Mouse (Mus musculus): ENCODE data around the gene Pgghg. TPM values are rescaled to one million over a fixed set of nuclear protein-coding genes. Genes with fewer than 3 reads are reported as not detected.
"Not testable (repeated sequence)": the region's sequence is repeated elsewhere in the genome, so short reads cannot be mapped to it uniquely, and the experiment has no call there.

Gene Pgghg
- polyA plus RNA-seq, 1 experiment: 11.6 TPM

DNA sequence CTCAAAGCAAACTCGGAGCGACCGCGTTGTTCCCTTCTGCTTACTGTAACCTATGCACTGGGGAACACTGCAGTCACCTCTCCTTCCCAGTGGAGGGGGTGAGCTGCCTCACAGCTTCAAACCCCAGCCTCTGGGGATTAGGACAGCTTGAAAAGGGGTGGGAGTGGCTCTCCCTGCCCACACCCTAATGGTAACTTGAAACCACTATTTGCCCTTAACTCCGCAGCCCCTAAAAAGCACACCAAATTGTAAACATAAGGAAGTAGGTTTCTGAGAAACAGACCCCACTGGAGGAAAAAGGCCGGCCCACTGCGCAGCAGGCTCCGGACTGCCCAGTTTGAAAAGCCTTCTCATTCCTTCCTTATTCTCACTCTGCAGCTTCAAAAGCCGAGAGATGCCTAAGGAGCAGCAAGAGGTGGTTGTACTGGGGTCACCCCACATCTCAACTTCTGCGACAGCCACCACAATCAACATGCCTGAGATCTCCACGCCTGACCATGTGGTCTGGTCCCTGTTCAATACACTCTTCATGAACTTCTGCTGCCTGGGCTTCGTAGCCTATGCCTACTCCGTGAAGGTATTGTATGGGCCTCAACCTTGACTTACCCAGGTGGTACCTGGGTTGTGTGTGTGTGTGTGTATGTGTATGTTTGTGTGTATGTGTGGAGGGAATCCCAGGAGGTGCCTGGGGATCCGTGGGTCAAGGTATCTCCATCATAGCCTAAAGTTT is 26.8 kb downstream of the Pgghg start:
- TF ChIP-seq TCF12 (IDR thresholded peaks at IDR 0.05; ENCODE audit: insufficient read depth, poor library complexity, severe bottlenecking) (no peak), MYOD1 (IDR thresholded peaks at IDR 0.05; ENCODE audit: control insufficient read depth in 1 of 3, insufficient read length in 2 of 3, low read depth in 2 of 3) (no peak), CEBPB (IDR thresholded peaks at IDR 0.05; ENCODE audit: insufficient read depth, poor library complexity, severe bottlenecking) (no peak), TCF3 (IDR thresholded peaks at IDR 0.05; ENCODE audit: insufficient read length, low read depth) (no peak), MAX (IDR thresholded peaks at IDR 0.05; ENCODE audit: low read depth) (no peak), E2F4 (IDR thresholded peaks at IDR 0.05; ENCODE audit: insufficient read depth) (no peak), POLR2AphosphoS2 (IDR thresholded peaks at IDR 0.05; ENCODE audit: insufficient read length, low read depth) (no peak), REST (IDR thresholded peaks at IDR 0.05; ENCODE audit: insufficient read depth, insufficient read length) (no peak), SRF (IDR thresholded peaks at IDR 0.05; ENCODE audit: control insufficient read depth, insufficient read length, low read depth) (no peak)
- Histone ChIP-seq H3K79me2 (ENCODE audit: control insufficient read depth, insufficient read depth) (no peaks in the 10 kb centered on the region), H3K4me2 (ENCODE audit: low read depth) (peak overlapping the region; percentile 58), H3K27me3 (ENCODE audit: control insufficient read depth, insufficient read depth, insufficient read length) (no peaks in the 10 kb centered on the region), H3ac (ENCODE audit: control insufficient read depth, insufficient read length) (no peak overlapping the region), H3K36me3 (ENCODE audit: control insufficient read depth, insufficient read depth) (no peaks in the 10 kb centered on the region), H3K4me3 (no peak overlapping the region)

DNA sequence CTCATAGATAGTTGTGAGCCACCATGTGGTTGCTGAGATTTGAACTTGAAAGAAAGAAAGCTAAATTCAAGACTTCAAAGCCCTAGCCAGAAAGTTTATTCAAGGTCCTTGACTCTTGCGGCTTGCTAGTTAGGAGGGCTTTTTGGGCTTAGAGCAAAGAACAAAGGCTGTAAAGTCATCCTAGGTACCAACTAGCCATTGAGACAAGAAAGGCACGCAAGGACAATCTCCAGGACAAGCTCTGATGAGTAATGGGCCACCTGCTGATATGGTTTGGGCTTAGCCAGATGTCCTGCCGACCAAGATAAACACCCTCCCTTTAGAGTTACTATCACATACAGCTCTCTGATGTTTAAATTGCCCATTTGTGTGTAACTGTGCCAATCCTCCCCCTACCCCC is 27.5 kb downstream of the Pgghg start:
- H3K79me2 ChIP-seq (ENCODE audit: control insufficient read depth, insufficient read depth); H3K4me3 ChIP-seq; H3K27me3 ChIP-seq (ENCODE audit: control insufficient read depth, insufficient read depth, insufficient read length); H3ac ChIP-seq (ENCODE audit: control insufficient read depth, insufficient read length); H3K36me3 ChIP-seq (ENCODE audit: control insufficient read depth, insufficient read depth): not testable (repeated sequence)
- peak overlapping the region; percentile 58 for H3K4me2 ChIP-seq (ENCODE audit: low read depth)
- peak in 1 of 3 experiments; percentile 26 for TF ChIP-seq MYOD1 (IDR thresholded peaks at IDR 0.05; ENCODE audit: control insufficient read depth in 1 of 3, insufficient read length in 2 of 3, low read depth in 2 of 3)

DNA sequence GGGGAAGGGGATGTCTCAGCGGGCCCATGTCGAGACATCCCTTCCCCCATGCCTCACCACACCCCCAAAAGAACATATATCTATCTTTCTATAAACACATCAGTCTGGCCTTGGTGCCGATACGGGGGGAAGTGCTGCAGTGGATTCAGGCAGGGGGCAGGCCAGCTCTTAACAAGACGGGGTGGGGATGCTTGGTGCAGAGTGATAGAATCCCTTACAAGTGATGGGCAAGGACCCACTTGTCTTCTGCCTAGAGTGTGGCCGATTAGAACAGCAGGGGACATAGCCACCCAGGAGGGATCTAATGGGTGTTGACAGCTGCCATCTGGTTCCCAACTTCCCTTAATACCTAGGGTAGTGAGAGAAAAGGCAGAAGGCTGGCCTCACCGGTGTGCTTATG is 29.7 kb downstream of the Pgghg start:
- Histone ChIP-seq H3K27me3 (ENCODE audit: control insufficient read depth, insufficient read depth, insufficient read length) (no peaks in the 10 kb centered on the region), H3K36me3 (ENCODE audit: control insufficient read depth, insufficient read depth) (no peaks in the 10 kb centered on the region)
- TF ChIP-seq CEBPB (IDR thresholded peaks at IDR 0.05; ENCODE audit: insufficient read depth, poor library complexity, severe bottlenecking): no peak
- no peak for TF ChIP-seq E2F4 (IDR thresholded peaks at IDR 0.05; ENCODE audit: insufficient read depth)
- no peak for TF ChIP-seq USF1 (IDR thresholded peaks at IDR 0.05; ENCODE audit: low read depth)
- TF ChIP-seq REST (IDR thresholded peaks at IDR 0.05; ENCODE audit: insufficient read depth, insufficient read length): no peak
- no peak for TF ChIP-seq TCF12 (IDR thresholded peaks at IDR 0.05; ENCODE audit: insufficient read depth, poor library complexity, severe bottlenecking)
- no peak for TF ChIP-seq TCF3 (IDR thresholded peaks at IDR 0.05; ENCODE audit: insufficient read length, low read depth)
- no peak for TF ChIP-seq SRF (IDR thresholded peaks at IDR 0.05; ENCODE audit: control insufficient read depth, insufficient read length, low read depth)
- no peak for TF ChIP-seq POLR2AphosphoS2 (IDR thresholded peaks at IDR 0.05; ENCODE audit: insufficient read length, low read depth)
- no peak for TF ChIP-seq MYOD1 (IDR thresholded peaks at IDR 0.05; ENCODE audit: control insufficient read depth in 1 of 3, insufficient read length in 2 of 3, low read depth in 2 of 3)
- no peak for TF ChIP-seq MYOG (IDR thresholded peaks at IDR 0.05; ENCODE audit: control insufficient read depth in 1 of 3, insufficient read depth in 1 of 3, insufficient read length in 2 of 3, low read depth in 2 of 3)
- no peak for TF ChIP-seq POLR2A (IDR thresholded peaks at IDR 0.05; ENCODE audit: insufficient read length, low read depth)
- no peak for TF ChIP-seq MAX (IDR thresholded peaks at IDR 0.05; ENCODE audit: low read depth)

DNA sequence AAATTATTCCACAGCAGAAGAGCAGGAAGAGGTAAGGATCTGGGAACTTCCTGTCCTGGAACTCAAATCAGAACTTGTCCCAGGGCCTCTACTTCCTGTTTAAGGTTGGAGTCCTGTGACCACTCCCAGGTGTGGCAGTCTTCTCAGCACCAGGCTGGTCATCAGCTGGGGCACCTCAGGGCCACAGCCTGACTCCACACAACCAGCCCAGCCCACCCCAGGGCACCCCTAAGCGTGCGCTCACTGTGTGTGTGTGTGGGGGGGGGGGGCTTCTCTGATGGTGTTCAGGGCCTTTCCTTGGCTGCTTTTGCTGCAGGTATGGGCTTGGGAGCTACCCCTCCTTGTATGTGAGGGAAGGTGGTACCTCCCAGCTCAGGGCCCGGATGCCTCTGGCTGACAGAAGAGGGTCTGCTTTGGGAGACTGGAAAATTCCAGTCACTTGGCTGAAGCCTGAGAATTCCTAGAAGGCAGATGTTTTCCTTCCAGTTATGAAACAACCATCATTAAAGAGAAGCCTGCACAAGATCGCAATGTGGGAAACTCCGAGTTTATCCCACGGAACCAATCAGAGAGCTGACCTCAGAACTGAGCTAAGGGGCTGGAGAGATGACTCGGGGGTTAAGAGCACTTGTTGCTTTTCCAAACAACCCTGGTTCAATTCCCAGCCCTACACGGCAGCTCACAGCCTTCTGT is 30.4 kb downstream of the Pgghg start:
- Histone ChIP-seq H3K4me3 (no peak overlapping the region), H3K36me3 (ENCODE audit: control insufficient read depth, insufficient read depth) (no peaks in the 10 kb centered on the region), H3ac (ENCODE audit: control insufficient read depth, insufficient read length) (no peak overlapping the region), H3K4me2 (ENCODE audit: low read depth) (no peak overlapping the region), H3K79me2 (ENCODE audit: control insufficient read depth, insufficient read depth) (no peaks in the 10 kb centered on the region), H3K27me3 (ENCODE audit: control insufficient read depth, insufficient read depth, insufficient read length) (no peaks in the 10 kb centered on the region)
- no peak for TF ChIP-seq MAX (IDR thresholded peaks at IDR 0.05; ENCODE audit: low read depth)
- no peak for TF ChIP-seq POLR2A (IDR thresholded peaks at IDR 0.05; ENCODE audit: insufficient read length, low read depth)
- no peak for TF ChIP-seq SRF (IDR thresholded peaks at IDR 0.05; ENCODE audit: control insufficient read depth, insufficient read length, low read depth)
- no peak for TF ChIP-seq MYOG (IDR thresholded peaks at IDR 0.05; ENCODE audit: control insufficient read depth in 1 of 3, insufficient read depth in 1 of 3, insufficient read length in 2 of 3, low read depth in 2 of 3)
- TF ChIP-seq E2F4 (IDR thresholded peaks at IDR 0.05; ENCODE audit: insufficient read depth): no peak
- TF ChIP-seq MYOD1 (IDR thresholded peaks at IDR 0.05; ENCODE audit: control insufficient read depth in 1 of 3, insufficient read length in 2 of 3, low read depth in 2 of 3): no peak
- no peak for TF ChIP-seq USF1 (IDR thresholded peaks at IDR 0.05; ENCODE audit: low read depth)
- TF ChIP-seq POLR2AphosphoS2 (IDR thresholded peaks at IDR 0.05; ENCODE audit: insufficient read length, low read depth): no peak
- TF ChIP-seq CEBPB (IDR thresholded peaks at IDR 0.05; ENCODE audit: insufficient read depth, poor library complexity, severe bottlenecking): no peak
- no peak for TF ChIP-seq REST (IDR thresholded peaks at IDR 0.05; ENCODE audit: insufficient read depth, insufficient read length)
- no peak for TF ChIP-seq TCF3 (IDR thresholded peaks at IDR 0.05; ENCODE audit: insufficient read length, low read depth)
- TF ChIP-seq TCF12 (IDR thresholded peaks at IDR 0.05; ENCODE audit: insufficient read depth, poor library complexity, severe bottlenecking): no peak

More for the DNA sequence above, 29.7 kb downstream of the Pgghg start:
- no peak overlapping the region for H3K4me2 ChIP-seq (ENCODE audit: low read depth)
- H3ac ChIP-seq (ENCODE audit: control insufficient read depth, insufficient read length): no peak overlapping the region
- no peak overlapping the region for H3K4me3 ChIP-seq
- no peaks in the 10 kb centered on the region for H3K79me2 ChIP-seq (ENCODE audit: control insufficient read depth, insufficient read depth)
